Mouse (Mus musculus) forebrain, postnatal 0 days (tissue): Measurements from ENCODE around the gene Pde4d. TPM values are rescaled to one million over a fixed set of nuclear protein-coding genes. Genes with fewer than 3 reads are reported as not detected.
A peak's percentile ranks its signal among the peaks of the same experiment; 100 is the strongest.

ENCODE experiments used
- ATAC-seq: fragments of 200-750 bp; cut with Nextera tagmentation; 2 replicates; pipeline ENCODE4 v1.8.0; 2017; ENCODE audit warnings: mild to moderate bottlenecking, moderate library complexity
- DNase-seq: peaks from one replicate; pipeline ENCODE4 v3.0.0-alpha.2; 2015
- H3K27ac ChIP-seq: fragments of 300-500 bp; sonication (generic); 2 replicates; pipeline ENCODE4 v1.5.1; 2014; ENCODE audit warnings: low read depth, mild to moderate bottlenecking, antibody characterized with exemption, low read length, moderate library complexity, mixed read lengths
- H3K27me3 ChIP-seq: fragments of 300-500 bp; sonication (generic); 2 replicates; pipeline ENCODE4 v1.6.1; 2014; ENCODE audit warnings: mild to moderate bottlenecking, low read length, mixed read lengths; ENCODE audit not compliant: insufficient read depth
- H3K36me3 ChIP-seq: fragments of 300-500 bp; sonication (generic); 2 replicates; pipeline ENCODE4 v1.6.1; 2014; ENCODE audit warnings: mild to moderate bottlenecking, moderate library complexity; ENCODE audit not compliant: insufficient read depth
- H3K4me1 ChIP-seq: fragments of 300-500 bp; sonication (generic); 2 replicates; pipeline ENCODE4 v1.6.1; 2014; ENCODE audit warnings: antibody characterized with exemption; ENCODE audit not compliant: insufficient read depth
- H3K4me2 ChIP-seq: fragments of 300-500 bp; sonication (generic); 2 replicates; pipeline ENCODE4 v1.6.1; 2014; ENCODE audit warnings: low read depth, mild to moderate bottlenecking, moderate library complexity
- H3K4me3 ChIP-seq: fragments of 300-500 bp; sonication (generic); 2 replicates; pipeline ENCODE4 v1.5.1; 2014; ENCODE audit warnings: low read depth, low read length, mixed read lengths
- H3K9ac ChIP-seq: fragments of 300-500 bp; sonication (generic); 2 replicates; pipeline ENCODE4 v1.6.1; 2014; ENCODE audit warnings: mild to moderate bottlenecking
- H3K9me3 ChIP-seq: fragments of 300-500 bp; sonication (generic); 2 replicates; pipeline ENCODE4 v1.6.1; 2016; ENCODE audit warnings: low read length
- CTCF ChIP-seq: sonication (generic); IDR thresholded peaks from 2 replicates; pipeline ENCODE4 v1.5.1; 2016; ENCODE audit warnings: antibody characterized with exemption, control low read depth, low read depth
- WGBS: fragments of 180-500 bp; shearing (Covaris S2); extraction: QIAGEN DNeasy Blood & Tissue Kit; methylation state at CpG from one replicate; pipeline ENCODE4 v1.1.7; 2014; 5-methylcytosine and 5-hydroxymethylcytosine counted together
- polyA plus RNA-seq: library from polyadenylated mRNA; unstranded; fragments of >200 nt; fragmentation: Nextera tagmentation; extraction: Ambion mirVana; gene quantifications from 2 replicates; pipeline ENCODE4 v1.2.1, GENCODE M21; 2015
- total RNA-seq: library from RNA; depleted of rRNA; stranded (reverse); fragments of >200 nt; gene quantifications from 2 replicates; pipeline ENCODE4 v1.2.3, GENCODE M21; 2014

Pde4d gene
- total and polyA plus RNA-seq, 2 experiments from 2014 or later: 13.2 to 78.8 TPM

GRCm38 (mm10) chr13:109604017-109604416 is 1154.3 kb downstream of the Pde4d start:
- H3K4me2 ChIP-seq: no peak overlapping the region
- ATAC-seq: peak; percentile 27; the same call in 1 of the 2 replicates
- no peaks in the 10 kb centered on the region for H3K4me1 ChIP-seq
- H3K27ac ChIP-seq: no peak overlapping the region
- 66% methylated on average over 2 of the region's 2 CpGs for WGBS
- no peaks in the 10 kb centered on the region for H3K9me3 ChIP-seq
- no peak for TF ChIP-seq CTCF
- H3K36me3 ChIP-seq: no peaks in the 10 kb centered on the region
- H3K9ac ChIP-seq: no peak overlapping the region
- no peaks in the 10 kb centered on the region for H3K27me3 ChIP-seq
- H3K4me3 ChIP-seq: no peak overlapping the region
- peak; percentile 42 for DNase-seq

GRCm38 (mm10) chr13:109605140-109605539 is 1155.4 kb downstream of the Pde4d start:
- H3K9ac ChIP-seq: no peak overlapping the region
- H3K36me3 ChIP-seq: no peaks in the 10 kb centered on the region
- H3K27ac ChIP-seq: no peak overlapping the region
- 59% methylated on average over 1 of the region's 1 CpGs for WGBS
- ATAC-seq (peak; percentile 46; the same call in 1 of the 2 replicates), DNase-seq (peak; percentile 57)
- H3K4me2 ChIP-seq: no peak overlapping the region
- no peak overlapping the region for H3K4me3 ChIP-seq
- no peaks in the 10 kb centered on the region for H3K27me3 ChIP-seq
- peak; percentile 62 for TF ChIP-seq CTCF
- no peaks in the 10 kb centered on the region for H3K9me3 ChIP-seq
- H3K4me1 ChIP-seq: no peaks in the 10 kb centered on the region

DNA sequence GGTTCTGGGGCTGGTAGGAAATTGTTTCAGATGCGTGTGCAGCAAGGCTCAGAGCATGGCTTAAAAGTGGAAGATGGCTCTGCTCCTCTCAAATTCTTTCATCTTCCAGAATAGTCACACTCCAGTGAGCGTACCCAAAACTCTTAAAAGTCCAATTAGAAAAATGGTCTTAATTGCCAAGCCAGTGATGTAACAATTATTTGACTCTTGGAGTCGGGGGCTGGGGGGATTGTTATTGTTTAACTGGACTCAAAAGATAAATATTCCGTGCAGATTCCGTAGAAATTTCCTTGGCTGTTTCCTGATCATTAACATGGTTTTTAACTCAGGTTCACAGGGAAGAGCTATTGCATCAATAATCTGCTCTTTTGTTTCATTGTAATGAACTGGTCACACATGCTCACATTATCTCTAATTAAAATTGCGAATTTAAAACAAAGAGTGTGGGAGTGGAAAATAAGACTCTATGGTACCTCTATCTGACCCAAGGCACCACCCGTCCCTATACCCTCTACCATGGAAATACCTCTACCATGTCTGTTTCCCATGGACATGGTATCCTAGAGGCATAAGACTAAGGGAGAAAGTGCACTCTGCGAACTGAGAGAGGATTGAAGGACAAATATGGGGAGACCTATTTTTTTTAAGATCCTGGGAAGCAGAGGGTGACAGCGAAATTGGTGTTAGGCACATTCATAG is 1159.5 kb downstream of the Pde4d start:
- Histone ChIP-seq H3K4me3 (no peak overlapping the region), H3K27ac (no peak overlapping the region), H3K4me1 (no peaks in the 10 kb centered on the region), H3K27me3 (no peaks in the 10 kb centered on the region), H3K36me3 (no peaks in the 10 kb centered on the region), H3K9me3 (no peaks in the 10 kb centered on the region), H3K9ac (no peak overlapping the region), H3K4me2 (no peak overlapping the region)
- DNase-seq (no peak), ATAC-seq (peak; percentile 10; the same call in 1 of the 2 replicates)
- no peak for TF ChIP-seq CTCF
- 58% methylated on average over 9 of the region's 9 CpGs for WGBS

GRCm38 (mm10) chr13:109609805-109610187 is 1160.0 kb downstream of the Pde4d start:
- peak; percentile 87 for ATAC-seq
- Histone ChIP-seq H3K4me3 (no peak overlapping the region), H3K27ac (no peak overlapping the region), H3K4me2 (no peak overlapping the region), H3K9ac (no peak overlapping the region), H3K9me3 (no peaks in the 10 kb centered on the region), H3K4me1 (no peaks in the 10 kb centered on the region), H3K36me3 (no peaks in the 10 kb centered on the region), H3K27me3 (no peaks in the 10 kb centered on the region)
- peak; percentile 90 for DNase-seq
- WGBS: 21% methylated on average over 3 of the region's 3 CpGs
- peak; percentile 90 for TF ChIP-seq CTCF

DNA sequence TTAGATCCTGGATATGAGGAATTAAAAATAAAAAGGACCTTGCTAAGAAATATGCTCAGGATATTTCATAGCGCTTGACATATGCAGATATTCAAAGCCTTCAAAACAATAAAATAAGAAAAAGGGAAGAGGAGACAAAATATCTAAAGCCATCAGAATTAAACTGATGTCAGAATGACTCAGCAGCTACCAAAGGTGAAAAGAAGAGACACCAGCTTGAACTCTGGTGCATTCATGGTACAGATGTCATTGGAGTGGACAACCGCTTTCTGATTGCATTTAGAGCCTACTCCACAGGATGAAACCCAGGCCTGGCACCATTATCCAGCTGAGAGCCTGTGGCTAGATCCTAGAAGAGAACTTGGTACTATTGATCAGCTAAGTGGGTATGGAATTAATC is 1161.0 kb downstream of the Pde4d start:
- ATAC-seq: no peak
- no peaks in the 10 kb centered on the region for H3K27me3 ChIP-seq
- H3K9me3 ChIP-seq: no peaks in the 10 kb centered on the region
- no peak for TF ChIP-seq CTCF
- no peak overlapping the region for H3K4me3 ChIP-seq
- DNase-seq: no peak
- no peaks in the 10 kb centered on the region for H3K4me1 ChIP-seq
- no peak overlapping the region for H3K9ac ChIP-seq
- H3K4me2 ChIP-seq: no peak overlapping the region
- 97% methylated on average over 2 of the region's 2 CpGs for WGBS
- H3K27ac ChIP-seq: no peak overlapping the region
- no peaks in the 10 kb centered on the region for H3K36me3 ChIP-seq

- Histone ChIP-seq H3K27me3 (no peaks in the 10 kb centered on the region), H3K9ac (no peak overlapping the region), H3K36me3 (no peaks in the 10 kb centered on the region), H3K4me1 (no peaks in the 10 kb centered on the region), H3K9me3 (no peaks in the 10 kb centered on the region), H3K4me2 (no peak overlapping the region), H3K27ac (no peak overlapping the region), H3K4me3 (no peak overlapping the region)
- no peak for TF ChIP-seq CTCF
- WGBS: 67% methylated on average over 8 of the region's 8 CpGs
- no peak for DNase-seq
- ATAC-seq: no peak
Observed at GRCm38 (mm10) chr13:109615213-109615784, 1165.6 kb downstream of the Pde4d start.

DNA sequence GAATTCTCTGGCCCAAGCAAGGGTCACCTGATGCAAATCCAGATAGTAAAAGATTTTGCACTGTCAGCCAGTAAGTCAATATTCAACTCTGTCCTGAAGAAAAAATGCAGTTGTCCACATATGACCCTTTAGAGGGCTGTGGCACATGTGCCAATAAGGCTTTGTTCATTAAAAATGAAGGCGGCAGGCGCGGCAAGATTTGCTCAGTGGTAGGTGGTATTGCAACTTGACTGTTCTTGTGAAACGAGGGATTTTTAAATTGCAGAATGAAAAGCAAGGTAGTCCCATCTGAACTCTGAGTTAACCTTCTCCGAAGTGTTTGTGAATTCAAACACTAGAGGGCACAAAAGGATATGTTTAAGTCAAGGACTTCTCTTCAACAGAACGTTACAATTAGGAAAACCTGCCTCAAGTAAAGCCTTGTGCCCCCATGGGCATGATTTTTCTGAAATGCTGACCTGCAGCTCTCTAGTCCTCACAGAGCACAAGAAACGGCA is 1166.1 kb downstream of the Pde4d start:
- DNase-seq: peak; percentile 65
- peak; percentile 66 for TF ChIP-seq CTCF
- Histone ChIP-seq H3K9me3 (no peaks in the 10 kb centered on the region), H3K27ac (no peak overlapping the region), H3K4me1 (no peaks in the 10 kb centered on the region), H3K4me2 (no peak overlapping the region), H3K9ac (no peak overlapping the region), H3K36me3 (no peaks in the 10 kb centered on the region), H3K4me3 (no peak overlapping the region), H3K27me3 (no peaks in the 10 kb centered on the region)
- 12% methylated on average over 7 of the region's 7 CpGs for WGBS
- peak; percentile 59; the same call in 1 of the 2 replicates for ATAC-seq
